Mouse (Mus musculus) thymus, postnatal 36 days (tissue): ENCODE results near the gene Gucy1b2.

Experiments
- DNase-seq, 2 experiments: peaks; one replicate each; pipeline ENCODE4 v3.0.0; 2022; ENCODE audit warnings: mixed read lengths in 2 of 2

Gene Gucy1b2

GRCm38 (mm10) chr14:62456239-62456747 lies at the start of gene Gucy1b2:
Gucy1b2 (minus strand) TSS chr14:62456289.
- DNase-seq: no peak

- no peak for DNase-seq
Measured at GRCm38 (mm10) chr14:62497391-62497790, 41.3 kb upstream of the Gucy1b2 start.

DNA sequence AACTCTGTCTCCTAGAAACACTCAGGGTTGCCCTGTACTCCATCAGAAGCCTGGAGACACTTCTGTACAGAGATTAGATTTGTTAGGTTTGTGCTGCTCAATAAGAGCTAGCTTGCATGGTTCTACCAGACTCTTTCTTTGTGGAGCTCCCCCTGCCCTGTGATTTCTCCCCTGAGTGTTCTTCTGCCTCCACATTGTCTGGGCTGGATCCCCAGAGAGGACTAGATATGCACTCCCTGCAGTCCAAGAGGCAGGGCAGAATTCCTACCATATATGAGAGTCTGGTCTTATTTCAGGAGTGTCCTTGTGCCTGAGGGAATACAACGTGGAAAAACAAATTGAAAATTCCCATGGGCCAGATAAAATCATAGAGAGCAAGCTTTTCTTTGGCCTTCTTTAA lies 40.4 kb upstream of the Gucy1b2 start:
- no peak for DNase-seq

DNA sequence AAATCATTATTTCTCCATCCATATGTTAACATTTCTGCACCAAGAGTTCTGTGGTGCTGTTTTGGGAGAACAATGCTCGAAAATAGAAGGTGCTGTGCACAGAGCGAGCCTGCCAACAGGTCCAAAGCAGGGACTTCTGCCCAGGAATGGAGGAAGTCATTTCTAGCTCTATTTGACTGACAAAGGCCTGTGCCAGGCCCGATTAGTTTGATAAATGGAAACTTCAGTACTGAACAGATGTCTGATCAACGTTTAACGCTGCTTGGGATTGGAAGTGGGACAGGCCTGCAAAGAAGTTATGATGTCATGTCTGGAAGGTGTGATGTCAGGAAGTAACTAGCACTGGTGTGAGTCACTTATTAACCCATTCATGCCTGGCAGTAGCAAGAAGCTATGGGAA lies 37.4 kb upstream of the Gucy1b2 start:
- DNase-seq: no peak

DNA sequence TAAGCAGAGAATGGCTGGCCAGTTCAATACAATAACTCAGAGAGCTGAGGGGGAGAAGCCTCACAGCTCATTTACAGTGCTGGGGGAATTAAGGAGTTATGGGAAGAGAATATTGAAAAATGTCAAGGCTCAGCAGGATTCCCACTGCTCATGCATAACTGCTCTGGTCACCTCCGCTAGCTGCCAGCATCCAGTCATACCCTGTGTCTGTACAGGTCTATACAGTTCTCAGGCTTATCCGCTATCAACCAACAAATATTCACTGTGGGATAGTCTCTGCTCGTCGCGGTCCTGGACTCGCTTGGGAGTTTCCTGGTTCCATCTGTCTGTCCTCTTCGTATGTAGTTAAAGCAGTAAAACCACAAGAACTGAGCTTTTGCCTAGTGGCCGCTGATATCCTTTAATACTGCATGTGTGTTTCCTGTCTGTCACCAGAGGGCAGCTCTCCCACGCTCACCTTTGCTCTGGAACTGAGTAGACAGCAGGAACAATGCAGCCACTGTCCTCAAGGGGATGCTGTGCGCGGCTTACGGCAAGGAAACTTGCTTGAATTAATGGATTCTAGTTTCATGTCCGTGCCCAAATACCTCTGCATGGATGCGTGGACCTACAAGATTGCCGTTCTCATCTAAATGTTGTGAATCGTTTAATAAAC lies 36.2 kb upstream of the Gucy1b2 start:
- DNase-seq: peak; percentile 35 to 38

- no peak for DNase-seq
Measured at GRCm38 (mm10) chr14:62488270-62488669, 32.2 kb upstream of the Gucy1b2 start.

- DNase-seq: no peak
Measured at GRCm38 (mm10) chr14:62481381-62481780, 25.3 kb upstream of the Gucy1b2 start.

DNA sequence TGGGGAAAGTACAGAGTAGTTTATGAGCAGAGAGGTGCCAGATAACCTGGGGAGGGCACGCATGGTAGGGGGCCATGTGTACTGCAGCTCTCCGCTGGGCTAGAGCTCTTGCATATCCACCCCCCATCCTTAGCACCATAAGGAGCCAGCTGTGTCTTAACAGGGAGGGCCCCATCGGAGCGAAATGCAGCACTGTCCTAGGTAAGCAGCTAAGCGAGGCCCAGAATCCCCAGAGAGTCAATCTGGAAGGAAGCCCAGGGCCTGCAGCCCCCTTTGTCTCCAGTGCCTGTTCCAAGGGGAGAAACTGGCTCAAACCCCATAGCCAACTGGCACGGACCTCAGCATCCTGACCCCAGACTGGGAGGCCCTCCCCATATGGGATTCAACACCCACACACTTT lies 23.3 kb upstream of the Gucy1b2 start:
- DNase-seq: no peak

GRCm38 (mm10) chr14:62474481-62474880 lies 18.4 kb upstream of the Gucy1b2 start:
- no peak for DNase-seq

GRCm38 (mm10) chr14:62472061-62472460 lies 16.0 kb upstream of the Gucy1b2 start:
- no peak for DNase-seq

DNA sequence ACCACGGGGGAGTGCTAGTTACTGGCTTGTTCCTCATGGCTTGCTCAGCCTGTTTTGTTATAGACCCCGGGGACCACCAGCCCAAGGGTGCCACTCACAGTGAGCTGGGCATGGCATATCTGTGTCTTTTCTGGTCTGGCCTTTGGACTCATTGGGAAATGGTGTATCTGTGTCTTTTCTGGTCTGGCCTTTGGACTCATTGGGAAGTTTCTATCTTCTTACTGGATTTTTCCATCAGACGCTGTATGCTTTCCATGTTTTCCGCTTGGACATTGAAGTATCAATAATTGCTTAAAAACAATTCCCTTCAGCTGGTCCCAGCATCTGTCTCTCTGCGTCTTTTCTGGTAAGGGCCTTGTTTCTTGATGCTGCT lies 12.7 kb upstream of the Gucy1b2 start:
- DNase-seq: no peak

- no peak for DNase-seq
Measured at GRCm38 (mm10) chr14:62468119-62468752, 12.1 kb upstream of the Gucy1b2 start.

DNA sequence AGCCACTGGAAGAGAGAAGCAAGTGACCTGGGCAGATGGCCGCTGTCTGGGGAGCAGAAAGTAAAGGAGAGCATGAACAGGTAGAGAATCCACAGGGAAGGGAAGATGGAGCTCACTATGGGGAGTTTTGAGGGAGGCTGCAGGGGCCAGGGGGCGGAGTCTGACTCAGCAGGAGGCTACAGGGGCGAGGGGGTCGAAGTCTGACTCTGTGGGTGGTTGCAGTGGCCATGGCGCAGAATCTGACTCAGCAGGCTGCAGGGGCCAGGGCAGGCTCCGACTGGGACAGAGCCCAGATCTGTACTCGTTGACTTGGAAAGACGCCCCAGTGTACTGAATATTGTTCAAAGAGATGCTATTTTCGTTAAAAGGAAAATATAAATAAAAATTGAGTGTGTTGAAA lies 8.9 kb upstream of the Gucy1b2 start:
- no peak for DNase-seq

GRCm38 (mm10) chr14:62459541-62459940 lies 3.5 kb upstream of the Gucy1b2 start:
- peak; percentile 16 to 32 for DNase-seq

GRCm38 (mm10) chr14:62457420-62458181 lies 1.5 kb upstream of the Gucy1b2 start:
- peak; percentile 81 to 84 for DNase-seq

DNA sequence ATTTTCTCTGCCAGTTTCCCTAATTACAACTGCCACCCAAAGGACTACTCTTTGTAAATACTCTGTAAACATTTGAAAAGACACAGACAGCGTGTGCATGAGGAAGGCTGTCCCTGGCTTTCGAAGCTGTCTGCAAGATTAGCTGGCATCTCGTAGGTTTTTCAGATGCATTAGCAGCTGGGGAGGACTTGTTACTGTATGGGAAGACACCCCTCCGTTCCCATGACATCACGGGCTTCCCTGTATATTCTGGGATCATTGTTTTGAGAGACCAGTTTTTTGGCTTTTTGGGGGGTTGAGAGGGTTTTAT lies 564 bp downstream of the Gucy1b2 start:
- no peak for DNase-seq

DNA sequence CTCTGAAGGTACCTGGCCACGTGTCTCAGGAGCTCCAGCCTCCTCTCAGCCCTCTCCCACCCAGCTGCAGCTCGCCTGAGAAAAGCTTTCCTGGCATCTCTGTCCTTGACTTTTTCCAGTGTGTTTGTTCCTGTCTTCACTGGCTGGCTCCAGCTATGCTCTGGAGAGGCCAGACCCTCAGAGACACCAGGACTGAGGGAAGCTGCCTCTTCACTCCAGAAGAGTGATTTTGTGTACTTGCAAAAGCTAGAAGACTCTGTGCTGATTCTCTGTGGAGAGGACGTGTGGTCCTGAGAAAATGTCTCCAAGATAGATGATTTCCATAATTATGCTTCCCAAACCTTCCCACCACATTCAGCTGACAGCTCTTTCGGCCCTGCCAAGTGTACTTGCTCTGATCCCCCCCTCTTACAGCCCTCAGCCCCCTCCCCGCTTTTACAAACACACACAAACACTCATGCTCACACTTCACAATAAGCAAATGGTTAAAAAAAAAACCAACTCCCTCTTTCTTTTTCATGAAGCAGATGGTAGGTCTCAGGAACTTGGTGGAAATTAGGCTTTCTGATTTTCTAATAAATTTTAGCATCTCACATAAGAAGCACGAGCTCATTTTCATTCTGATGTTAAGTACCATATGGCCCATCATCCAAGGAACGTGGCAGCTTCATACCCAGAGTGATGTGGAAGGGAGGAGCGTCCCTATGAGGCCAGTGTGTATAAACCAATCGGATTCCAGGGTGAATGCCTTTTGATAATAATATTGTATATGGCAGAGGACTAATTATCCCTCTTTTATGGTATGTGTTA lies 1.1 kb downstream of the Gucy1b2 start:
- no peak for DNase-seq

GRCm38 (mm10) chr14:62454136-62454535 lies 2.0 kb downstream of the Gucy1b2 start:
- DNase-seq: no peak

DNA sequence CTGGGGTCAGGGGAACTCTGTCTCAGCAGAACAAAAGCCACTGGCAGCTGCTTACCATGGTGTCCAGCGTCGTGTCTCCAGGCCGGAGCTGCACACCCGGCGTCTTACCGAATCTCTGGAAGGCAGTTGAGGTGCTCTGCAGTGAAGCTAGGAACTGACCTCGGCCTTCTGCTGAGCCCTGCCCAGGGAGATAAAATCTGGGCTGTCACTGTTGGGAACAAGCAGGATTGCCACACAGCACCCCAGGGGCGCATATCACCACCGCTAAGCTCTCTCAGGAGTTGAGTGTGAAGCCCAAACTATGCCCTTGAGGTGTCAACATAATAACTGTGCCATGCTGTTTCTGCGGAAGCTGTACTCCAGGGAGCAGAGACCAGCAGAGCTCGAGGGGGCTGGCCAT lies 2.8 kb downstream of the Gucy1b2 start:
- DNase-seq: no peak

DNA sequence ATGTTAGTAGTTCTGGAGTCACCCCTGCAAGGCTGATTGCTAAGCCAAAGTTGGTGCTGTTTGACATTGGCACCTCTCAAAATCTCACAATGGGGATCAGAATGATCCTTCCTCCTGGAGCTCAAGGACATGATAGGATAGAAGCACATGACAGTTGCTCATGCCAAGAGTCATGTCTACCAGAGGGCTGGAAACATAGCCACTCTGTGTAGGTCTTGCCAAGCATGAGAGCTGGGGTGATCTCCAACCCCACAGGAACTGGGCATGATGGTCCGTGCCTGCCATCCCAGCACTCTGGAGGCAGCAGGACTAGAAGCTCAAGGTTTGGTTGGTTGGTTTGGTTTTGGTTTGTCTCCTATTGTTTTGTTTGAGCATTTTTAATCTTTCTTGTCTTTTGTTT lies 5.4 kb downstream of the Gucy1b2 start:
- DNase-seq: no peak

- DNase-seq: no peak
Measured at GRCm38 (mm10) chr14:62447214-62447548, 8.9 kb downstream of the Gucy1b2 start.

- DNase-seq: no peak
Measured at GRCm38 (mm10) chr14:62446385-62447213, 9.5 kb downstream of the Gucy1b2 start.
